Mouse (Mus musculus): ENCODE measurements around the gene Sorcs1. TPM values are rescaled to one million over a fixed set of nuclear protein-coding genes. Genes with fewer than 3 reads are reported as not detected.

The Sorcs1 gene
- polyA plus RNA-seq, 1 experiment, result 18.2 TPM

GRCm38 (mm10) chr19:50410561-50410960, 267.9 kb downstream of the Sorcs1 start:
- DNase-seq (ENCODE audit: low read depth), result peak; percentile 17
- TF ChIP-seq CTCF (IDR thresholded peaks at IDR 0.05; ENCODE audit: borderline replicate concordance, extremely low read depth, insufficient read depth, insufficient read length) (no peak), POLR2A (IDR thresholded peaks at IDR 0.05; ENCODE audit: borderline replicate concordance, extremely low read depth, insufficient read depth, insufficient read length, poor library complexity, severe bottlenecking) (no peak)

- DNase-seq (ENCODE audit: low read depth), result peak; percentile 42
- no peak for TF ChIP-seq CTCF (IDR thresholded peaks at IDR 0.05; ENCODE audit: borderline replicate concordance, extremely low read depth, insufficient read depth, insufficient read length)
- TF ChIP-seq POLR2A (IDR thresholded peaks at IDR 0.05; ENCODE audit: borderline replicate concordance, extremely low read depth, insufficient read depth, insufficient read length, poor library complexity, severe bottlenecking), result no peak
These were observed 280.1 kb downstream of the Sorcs1 start for GRCm38 (mm10) chr19:50398341-50398740.

- TF ChIP-seq CTCF (IDR thresholded peaks at IDR 0.05; ENCODE audit: borderline replicate concordance, extremely low read depth, insufficient read depth, insufficient read length) (no peak), POLR2A (IDR thresholded peaks at IDR 0.05; ENCODE audit: borderline replicate concordance, extremely low read depth, insufficient read depth, insufficient read length, poor library complexity, severe bottlenecking) (no peak)
- DNase-seq (ENCODE audit: low read depth), result no peak
These were observed 282.7 kb downstream of the Sorcs1 start for GRCm38 (mm10) chr19:50395731-50396130.

- peak; percentile 22 for DNase-seq (ENCODE audit: low read depth)
- TF ChIP-seq CTCF (IDR thresholded peaks at IDR 0.05; ENCODE audit: borderline replicate concordance, extremely low read depth, insufficient read depth, insufficient read length) (no peak), POLR2A (IDR thresholded peaks at IDR 0.05; ENCODE audit: borderline replicate concordance, extremely low read depth, insufficient read depth, insufficient read length, poor library complexity, severe bottlenecking) (no peak)
These were observed 284.3 kb downstream of the Sorcs1 start for GRCm38 (mm10) chr19:50394101-50394500.

- DNase-seq (ENCODE audit: low read depth), result peak; percentile 55
- TF ChIP-seq CTCF (IDR thresholded peaks at IDR 0.05; ENCODE audit: borderline replicate concordance, extremely low read depth, insufficient read depth, insufficient read length) (no peak), POLR2A (IDR thresholded peaks at IDR 0.05; ENCODE audit: borderline replicate concordance, extremely low read depth, insufficient read depth, insufficient read length, poor library complexity, severe bottlenecking) (no peak)
These were observed 288.4 kb downstream of the Sorcs1 start for GRCm38 (mm10) chr19:50389925-50390552.

GRCm38 (mm10) chr19:50378901-50379300, 299.5 kb downstream of the Sorcs1 start:
- TF ChIP-seq POLR2A (IDR thresholded peaks at IDR 0.05; ENCODE audit: borderline replicate concordance, extremely low read depth, insufficient read depth, insufficient read length, poor library complexity, severe bottlenecking) (no peak), CTCF (IDR thresholded peaks at IDR 0.05; ENCODE audit: borderline replicate concordance, extremely low read depth, insufficient read depth, insufficient read length) (no peak)
- peak; percentile 69 for DNase-seq (ENCODE audit: low read depth)

GRCm38 (mm10) chr19:50374751-50375150, 303.7 kb downstream of the Sorcs1 start:
- TF ChIP-seq CTCF (IDR thresholded peaks at IDR 0.05; ENCODE audit: borderline replicate concordance, extremely low read depth, insufficient read depth, insufficient read length) (no peak), POLR2A (IDR thresholded peaks at IDR 0.05; ENCODE audit: borderline replicate concordance, extremely low read depth, insufficient read depth, insufficient read length, poor library complexity, severe bottlenecking) (no peak)
- peak; percentile 88 for DNase-seq (ENCODE audit: low read depth)

GRCm38 (mm10) chr19:50366446-50366845, 312.0 kb downstream of the Sorcs1 start:
- no peak for TF ChIP-seq POLR2A (IDR thresholded peaks at IDR 0.05; ENCODE audit: borderline replicate concordance, extremely low read depth, insufficient read depth, insufficient read length, poor library complexity, severe bottlenecking)
- no peak for TF ChIP-seq CTCF (IDR thresholded peaks at IDR 0.05; ENCODE audit: borderline replicate concordance, extremely low read depth, insufficient read depth, insufficient read length)
- DNase-seq (ENCODE audit: low read depth), result peak; percentile 69

- DNase-seq (ENCODE audit: low read depth), result peak; percentile 94
- TF ChIP-seq CTCF (IDR thresholded peaks at IDR 0.05; ENCODE audit: borderline replicate concordance, extremely low read depth, insufficient read depth, insufficient read length), result no peak
- no peak for TF ChIP-seq POLR2A (IDR thresholded peaks at IDR 0.05; ENCODE audit: borderline replicate concordance, extremely low read depth, insufficient read depth, insufficient read length, poor library complexity, severe bottlenecking)
These were observed 315.6 kb downstream of the Sorcs1 start for GRCm38 (mm10) chr19:50362655-50363500.

- DNase-seq (ENCODE audit: low read depth), result peak; percentile 72
- TF ChIP-seq POLR2A (IDR thresholded peaks at IDR 0.05; ENCODE audit: borderline replicate concordance, extremely low read depth, insufficient read depth, insufficient read length, poor library complexity, severe bottlenecking), result no peak
These were observed 319.9 kb downstream of the Sorcs1 start for GRCm38 (mm10) chr19:50358561-50358960.

GRCm38 (mm10) chr19:50339211-50339610, 339.2 kb downstream of the Sorcs1 start:
- TF ChIP-seq POLR2A (IDR thresholded peaks at IDR 0.05; ENCODE audit: borderline replicate concordance, extremely low read depth, insufficient read depth, insufficient read length, poor library complexity, severe bottlenecking) (no peak), CTCF (IDR thresholded peaks at IDR 0.05; ENCODE audit: borderline replicate concordance, extremely low read depth, insufficient read depth, insufficient read length) (no peak)
- no peak for DNase-seq (ENCODE audit: low read depth)

Measured in brain, embryonic 14.5 days (tissue).